Mouse (Mus musculus): ENCODE measurements at regions not wholly inside any gene's neighbourhood (a gene's known extent, or its start where the extent isn't known, plus 50 kb on each side); places are given as distances from the start of the nearest gene placed in this dataset.

GRCm38 (mm10) chr7:136341599-136342210 is 552.7 kb upstream of the Mgmt start:
- Histone ChIP-seq H3K27ac (peak overlapping the region; percentile 78), H3K4me3 (no peak overlapping the region), H3K9me3 (no peaks in the 10 kb centered on the region), H3K27me3 (no peaks in the 10 kb centered on the region), H3K4me2 (no peak overlapping the region), H3K4me1 (peaks cover 24% of the 10 kb centered on the region), H3K36me3 (no peaks in the 10 kb centered on the region), H3K9ac (no peak overlapping the region)
- ATAC-seq (ENCODE audit: borderline replicate concordance, extremely low read depth, low FRiP score, low TSS enrichment) = no peak
- WGBS = 61% methylated on average over 16 of the region's 16 CpGs

GRCm38 (mm10) chr7:136342211-136342799 is 552.1 kb upstream of the Mgmt start:
- Histone ChIP-seq H3K27me3 (no peaks in the 10 kb centered on the region), H3K4me1 (peaks cover 24% of the 10 kb centered on the region), H3K9ac (no peak overlapping the region), H3K9me3 (no peaks in the 10 kb centered on the region), H3K4me3 (no peak overlapping the region), H3K27ac (peak overlapping the region; percentile 78), H3K4me2 (no peak overlapping the region; the same call in 1 of the 2 replicates), H3K36me3 (no peaks in the 10 kb centered on the region)
- no peak for ATAC-seq (ENCODE audit: borderline replicate concordance, extremely low read depth, low FRiP score, low TSS enrichment)
- 39% methylated on average over 10 of the region's 10 CpGs for WGBS

- Histone ChIP-seq H3K4me2 (peak overlapping the region; percentile 8; the same call in 1 of the 2 replicates), H3K27me3 (no peaks in the 10 kb centered on the region), H3K36me3 (no peaks in the 10 kb centered on the region), H3K27ac (peak overlapping the region; percentile 78), H3K4me1 (peaks cover 24% of the 10 kb centered on the region), H3K9ac (no peak overlapping the region), H3K9me3 (no peaks in the 10 kb centered on the region), H3K4me3 (no peak overlapping the region)
- WGBS = 9% methylated on average over 8 of the region's 8 CpGs
- ATAC-seq (ENCODE audit: borderline replicate concordance, extremely low read depth, low FRiP score, low TSS enrichment) = peak; percentile 82; the same call in 1 of the 2 replicates
These were observed 551.6 kb upstream of the Mgmt start for GRCm38 (mm10) chr7:136342822-136343221.

- ATAC-seq (ENCODE audit: borderline replicate concordance, extremely low read depth, low FRiP score, low TSS enrichment) = peak; percentile 60; the same call in 1 of the 2 replicates
These were observed 550.9 kb upstream of the Mgmt start for GRCm38 (mm10) chr7:136343494-136343893.

GRCm38 (mm10) chr7:136345051-136345450 is 549.4 kb upstream of the Mgmt start:
- no peak overlapping the region for H3K9ac ChIP-seq
- no peak overlapping the region for H3K27ac ChIP-seq
- H3K4me3 ChIP-seq = no peak overlapping the region
- H3K4me2 ChIP-seq = no peak overlapping the region
- 50% methylated on average over 3 of the region's 3 CpGs for WGBS
- no peaks in the 10 kb centered on the region for H3K27me3 ChIP-seq
- no peaks in the 10 kb centered on the region for H3K36me3 ChIP-seq
- no peaks in the 10 kb centered on the region for H3K9me3 ChIP-seq
- peaks cover 24% of the 10 kb centered on the region for H3K4me1 ChIP-seq
- no peak for ATAC-seq (ENCODE audit: borderline replicate concordance, extremely low read depth, low FRiP score, low TSS enrichment)

More at GRCm38 (mm10) chr7:136343494-136343893, 550.9 kb upstream of the Mgmt start:
- Histone ChIP-seq H3K27me3 (no peaks in the 10 kb centered on the region), H3K4me3 (no peak overlapping the region), H3K4me2 (peak overlapping the region; percentile 8; the same call in 1 of the 2 replicates), H3K4me1 (peaks cover 24% of the 10 kb centered on the region), H3K27ac (peak overlapping the region; percentile 65), H3K9ac (no peak overlapping the region), H3K9me3 (no peaks in the 10 kb centered on the region), H3K36me3 (no peaks in the 10 kb centered on the region)
- 66% methylated on average over 4 of the region's 4 CpGs for WGBS

GRCm38 (mm10) chr7:136346531-136346930 is 547.9 kb upstream of the Mgmt start:
- Histone ChIP-seq H3K36me3 (no peaks in the 10 kb centered on the region), H3K4me2 (no peak overlapping the region), H3K9me3 (no peaks in the 10 kb centered on the region), H3K27ac (no peak overlapping the region), H3K4me1 (peaks cover 19% of the 10 kb centered on the region), H3K9ac (no peak overlapping the region), H3K27me3 (no peaks in the 10 kb centered on the region), H3K4me3 (no peak overlapping the region)
- WGBS = 60% methylated on average over 4 of the region's 4 CpGs
- no peak for ATAC-seq (ENCODE audit: borderline replicate concordance, extremely low read depth, low FRiP score, low TSS enrichment)

GRCm38 (mm10) chr7:136348309-136348708 is 546.1 kb upstream of the Mgmt start:
- 21% methylated on average over 1 of the region's 1 CpGs for WGBS
- Histone ChIP-seq H3K4me2 (no peak overlapping the region), H3K36me3 (no peaks in the 10 kb centered on the region), H3K9me3 (no peaks in the 10 kb centered on the region), H3K27ac (no peak overlapping the region), H3K27me3 (no peaks in the 10 kb centered on the region), H3K4me3 (no peak overlapping the region), H3K4me1 (peaks cover 7% of the 10 kb centered on the region; the same call in 1 of the 2 replicates), H3K9ac (no peak overlapping the region)
- no peak for ATAC-seq (ENCODE audit: borderline replicate concordance, extremely low read depth, low FRiP score, low TSS enrichment)

- no peaks in the 10 kb centered on the region for H3K4me1 ChIP-seq
- H3K9ac ChIP-seq = no peak overlapping the region
- no peak overlapping the region for H3K4me2 ChIP-seq
- no peaks in the 10 kb centered on the region for H3K36me3 ChIP-seq
- WGBS = 83% methylated on average over 14 of the region's 14 CpGs
- H3K9me3 ChIP-seq = no peaks in the 10 kb centered on the region
- no peaks in the 10 kb centered on the region for H3K27me3 ChIP-seq
- no peak for ATAC-seq (ENCODE audit: borderline replicate concordance, extremely low read depth, low FRiP score, low TSS enrichment)
- no peak overlapping the region for H3K27ac ChIP-seq
- no peak overlapping the region for H3K4me3 ChIP-seq
These were observed 544.8 kb upstream of the Mgmt start for GRCm38 (mm10) chr7:136349651-136350050.

- H3K4me3 ChIP-seq = no peak overlapping the region
- no peak overlapping the region for H3K9ac ChIP-seq
- no peaks in the 10 kb centered on the region for H3K9me3 ChIP-seq
- ATAC-seq (ENCODE audit: borderline replicate concordance, extremely low read depth, low FRiP score, low TSS enrichment) = no peak
- no peaks in the 10 kb centered on the region for H3K4me1 ChIP-seq
- WGBS = 71% methylated on average over 7 of the region's 7 CpGs
- no peak overlapping the region for H3K4me2 ChIP-seq
- H3K27ac ChIP-seq = no peak overlapping the region
- H3K36me3 ChIP-seq = no peaks in the 10 kb centered on the region
- no peaks in the 10 kb centered on the region for H3K27me3 ChIP-seq
These were observed 537.4 kb upstream of the Mgmt start for GRCm38 (mm10) chr7:136357011-136357410.

- ATAC-seq (ENCODE audit: borderline replicate concordance, extremely low read depth, low FRiP score, low TSS enrichment) = no peak
- Histone ChIP-seq H3K36me3 (no peaks in the 10 kb centered on the region), H3K27me3 (no peaks in the 10 kb centered on the region), H3K4me2 (no peak overlapping the region), H3K9me3 (no peaks in the 10 kb centered on the region), H3K4me3 (no peak overlapping the region), H3K27ac (no peak overlapping the region), H3K9ac (no peak overlapping the region), H3K4me1 (no peaks in the 10 kb centered on the region)
- WGBS = 54% methylated on average over 7 of the region's 7 CpGs
These were observed 528.8 kb upstream of the Mgmt start for GRCm38 (mm10) chr7:136365318-136366211.

- no peak overlapping the region for H3K4me2 ChIP-seq
- H3K9ac ChIP-seq = no peak overlapping the region
- H3K4me3 ChIP-seq = no peak overlapping the region
- H3K36me3 ChIP-seq = no peaks in the 10 kb centered on the region
- H3K4me1 ChIP-seq = 0 out of 2 replicates have a peak, but pooled peaks cover 10% of the 10 kb centered on the region
- no peaks in the 10 kb centered on the region for H3K27me3 ChIP-seq
- 71% methylated on average over 3 of the region's 3 CpGs for WGBS
- H3K9me3 ChIP-seq = no peaks in the 10 kb centered on the region
- H3K27ac ChIP-seq = no peak overlapping the region
- no peak for ATAC-seq (ENCODE audit: borderline replicate concordance, extremely low read depth, low FRiP score, low TSS enrichment)
These were observed 517.2 kb upstream of the Mgmt start for GRCm38 (mm10) chr7:136377259-136377658.

- no peak overlapping the region for H3K9ac ChIP-seq
- H3K27ac ChIP-seq = no peak overlapping the region
- 54% methylated on average over 8 of the region's 8 CpGs for WGBS
- no peaks in the 10 kb centered on the region for H3K9me3 ChIP-seq
- no peak overlapping the region for H3K4me2 ChIP-seq
- H3K27me3 ChIP-seq = no peaks in the 10 kb centered on the region
- 0 out of 2 replicates have a peak, but pooled peaks cover 10% of the 10 kb centered on the region for H3K4me1 ChIP-seq
- no peak for ATAC-seq (ENCODE audit: borderline replicate concordance, extremely low read depth, low FRiP score, low TSS enrichment)
- H3K4me3 ChIP-seq = no peak overlapping the region
- H3K36me3 ChIP-seq = no peaks in the 10 kb centered on the region
These were observed 516.7 kb upstream of the Mgmt start for GRCm38 (mm10) chr7:136377742-136378141.
